Mouse (Mus musculus): Measurements from ENCODE around the gene Olfr357. TPM values are rescaled to one million over a fixed set of nuclear protein-coding genes. Genes with fewer than 3 reads are reported as not detected.

The Olfr357 gene
- not detected for total RNA-seq (2021)
- long read RNA-seq, experiment 1, result 0 reads
- long read RNA-seq, experiment 2, result 0 reads

DNA sequence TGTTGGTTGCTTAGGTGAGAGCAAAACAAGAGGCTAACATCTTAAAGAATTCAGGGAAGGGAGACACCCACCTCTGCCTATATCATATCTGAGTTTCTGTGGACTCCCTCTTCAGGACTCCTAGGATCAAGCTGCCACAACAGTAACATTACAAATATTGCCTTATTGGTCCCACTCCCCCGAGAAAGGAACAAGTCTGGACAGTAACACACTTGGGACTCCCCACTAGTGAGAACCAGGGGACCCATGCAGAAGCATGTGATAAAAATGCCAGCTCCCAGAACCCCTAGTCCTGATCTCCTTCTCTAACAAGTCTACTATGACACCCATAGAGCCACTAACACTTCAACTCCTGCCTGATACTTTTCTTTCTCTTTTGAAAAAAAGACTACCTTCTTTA is at the start of gene Olfr357:
TSS of gene Olfr357 (plus strand) at position 301 of the 400 bp plus-strand sequence.
- DNase-seq (ENCODE audit: low spot score in 2 of 2), result no peak

DNA sequence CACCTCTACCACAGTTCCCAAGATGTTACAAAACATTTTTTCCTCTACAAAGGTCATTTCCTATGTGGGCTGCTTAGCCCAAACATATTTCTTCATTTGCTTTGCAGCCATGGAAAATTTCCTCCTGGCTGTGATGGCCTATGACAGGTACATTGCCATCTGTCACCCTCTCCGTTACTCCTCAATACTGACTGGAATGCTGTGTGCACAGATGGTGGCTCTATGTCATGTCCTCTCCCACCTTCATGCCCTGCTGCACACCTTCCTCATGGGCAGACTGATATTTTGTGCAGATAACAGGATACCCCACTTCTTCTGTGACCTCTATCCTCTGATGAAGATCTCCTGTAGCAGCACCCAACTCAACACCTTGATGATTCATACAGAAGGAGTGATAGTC is 3.4 kb downstream of the Olfr357 start:
- DNase-seq (ENCODE audit: low spot score in 2 of 2), result no peak

DNA sequence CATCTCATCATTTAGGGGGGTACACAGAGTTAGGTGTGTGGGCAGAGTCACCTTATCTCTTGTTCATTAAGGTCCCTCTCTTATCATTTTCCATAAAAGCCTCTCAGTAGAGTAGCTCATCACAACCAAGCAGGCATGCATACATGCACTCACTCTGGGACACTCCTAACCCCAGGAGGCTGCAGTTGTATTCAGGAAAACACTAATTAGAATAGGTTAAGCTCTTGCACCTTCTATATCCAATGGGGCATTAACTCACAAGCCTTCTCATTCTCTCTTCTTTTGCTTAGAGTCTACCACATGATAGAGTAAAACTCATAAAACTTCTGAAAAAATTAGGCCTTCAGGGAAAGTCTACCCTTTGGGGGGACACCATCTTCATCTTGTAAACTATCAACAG is 15.6 kb downstream of the Olfr357 start, which contains the start of gene Olfr358:
TSS of gene Olfr358 (minus strand) at position 101 of the 400 bp plus-strand sequence.
- DNase-seq (ENCODE audit: low spot score in 2 of 2), result no peak

Other genes with a start within 250 kb of the Olfr357 start
- gene Olfr348, start 209.6 kb upstream of the Olfr357 start, total RNA-seq (2021), result not detected
- not detected for gene Olfr50, start 203.3 kb upstream of the Olfr357 start, total RNA-seq (2021)
- not detected for gene Olfr3, start 176.8 kb upstream of the Olfr357 start, total RNA-seq (2021)
- not detected for gene Olfr350, start 147.5 kb upstream of the Olfr357 start, total RNA-seq (2021)
- not detected for gene Olfr351, start 131.2 kb upstream of the Olfr357 start, total RNA-seq (2021)
- gene Olfr352, start 125.4 kb upstream of the Olfr357 start, total RNA-seq (2021), result not detected
- gene Olfr353, start 100.9 kb upstream of the Olfr357 start, total RNA-seq (2021), result not detected
- not detected for gene Olfr354, start 88.1 kb upstream of the Olfr357 start, total RNA-seq (2021)
- not detected for gene Olfr355, start 64.9 kb upstream of the Olfr357 start, total RNA-seq (2021)
- gene Olfr356, start 56.7 kb upstream of the Olfr357 start, total RNA-seq (2021), result not detected
- not detected for gene Olfr358, start 15.5 kb downstream of the Olfr357 start, total RNA-seq (2021)
- not detected for gene Olfr360, start 71.9 kb downstream of the Olfr357 start, total RNA-seq (2021)
- gene Olfr361, start 95.5 kb downstream of the Olfr357 start, total RNA-seq (2021), result not detected
- not detected for gene Olfr362, start 124.1 kb downstream of the Olfr357 start, total RNA-seq (2021)
- not detected for gene Olfr364-ps1, start 145.5 kb downstream of the Olfr357 start, total RNA-seq (2021)
- gene Olfr365, start 194.4 kb downstream of the Olfr357 start, total RNA-seq (2021), result not detected
- gene Olfr366, start 217.7 kb downstream of the Olfr357 start, total RNA-seq (2021), result not detected

Measured in adrenal gland, adult 18-20 months (tissue).